In genomic region chr2:135733926-135734510, GRCm38 (mm10) we compare ENCODE assay signal across 12 mouse cellular contexts.
DNase-seq lines count a peak whose midpoint lies in the region; TF ChIP-seq lines count a peak whose summit lies in the region.
"Had no signal": no experiment of that assay in that cellular context is flagged by ENCODE, and none has a peak within 500 bp of the region (broad histone marks: within the 10 kb centered on the region; RNA-seq: fewer than 3 reads in every experiment).

No protein-coding gene starts in this region.

- peak; percentile 47 for DNase-seq in embryo, embryonic 10.5 days (ENCODE audit: low spot score)
- DNase-seq in embryo, embryonic 11 days: no peak
- DNase-seq in left cerebral cortex, adult 2 months (ENCODE audit: extremely low spot score in 1 of 2, low spot score in 2 of 2): no peak
- no peak for DNase-seq in left cerebral cortex, postnatal 25 days (ENCODE audit: low spot score in 2 of 2)
- no peak for DNase-seq in forebrain, embryonic 10.5 days (ENCODE audit: extremely low spot score, low spot score)
- DNase-seq in thymus, postnatal 36 days: no peak
- DNase-seq in right cerebral cortex, postnatal 25 days: no peak
- DNase-seq: B cell, adult 2 months had no signal

- H3K36me3 ChIP-seq in forebrain, embryonic 10.5 days (replicated peaks): no peaks in the 10 kb centered on the region
- H3K36me3 ChIP-seq in myocyte (ENCODE audit: control insufficient read depth, insufficient read depth): no peaks in the 10 kb centered on the region
- H3K36me3 ChIP-seq: heart, embryonic 13.5 days; limb, embryonic 12.5 days; stomach, embryonic 15.5 days had no signal

- H3K4me2 ChIP-seq in myocyte (ENCODE audit: low read depth): no peak overlapping the region
- H3K4me2 ChIP-seq: heart, embryonic 13.5 days; limb, embryonic 12.5 days; stomach, embryonic 15.5 days had no signal

- peaks cover 38% of the 10 kb centered on the region for H3K4me1 ChIP-seq in forebrain, embryonic 10.5 days
- H3K4me1 ChIP-seq: stomach, embryonic 15.5 days had no signal

- H3K4me3 ChIP-seq in left cerebral cortex, adult 2 months: no peak overlapping the region
- H3K4me3 ChIP-seq in forebrain, embryonic 10.5 days: no peak overlapping the region
- H3K4me3 ChIP-seq in myocyte: no peak overlapping the region
- H3K4me3 ChIP-seq: heart, embryonic 13.5 days; limb, embryonic 12.5 days; stomach, embryonic 15.5 days had no signal

- no peaks in the 10 kb centered on the region for H3K9me3 ChIP-seq in forebrain, embryonic 10.5 days
- H3K9me3 ChIP-seq: heart, embryonic 13.5 days; limb, embryonic 12.5 days; stomach, embryonic 15.5 days had no signal

- H3K27me3 ChIP-seq in forebrain, embryonic 10.5 days (ENCODE audit: poor library complexity, severe bottlenecking): no peaks in the 10 kb centered on the region
- H3K27me3 ChIP-seq in myocyte (ENCODE audit: control insufficient read depth, insufficient read depth, insufficient read length): no peaks in the 10 kb centered on the region
- H3K27me3 ChIP-seq: heart, embryonic 13.5 days; limb, embryonic 12.5 days; stomach, embryonic 15.5 days had no signal

- H3ac ChIP-seq in myocyte (ENCODE audit: control insufficient read depth, insufficient read length): no peak overlapping the region

- intact Hi-C loops in left cerebral cortex, adult 2 months (cut with DNase I): no loop called here
- intact Hi-C loops in left cerebral cortex, postnatal 25 days (cut with DNase I): no loop called here

- no peak overlapping the region for H3K27ac ChIP-seq in left cerebral cortex, adult 2 months
- H3K27ac ChIP-seq in forebrain, embryonic 10.5 days: 0 out of 2 replicates have a peak overlapping the region, but pooled peaks have one; percentile 40
- H3K27ac ChIP-seq: heart, embryonic 13.5 days; limb, embryonic 12.5 days; stomach, embryonic 15.5 days had no signal

- TF ChIP-seq POLR2A in myocyte (IDR thresholded peaks at IDR 0.05; ENCODE audit: insufficient read length, low read depth): no peak

- H3K79me2 ChIP-seq in myocyte (ENCODE audit: control insufficient read depth, insufficient read depth): peaks cover 4% of the 10 kb centered on the region

- TF ChIP-seq CTCF in left cerebral cortex, adult 2 months (IDR thresholded peaks at IDR 0.05): peak; percentile 42

- 34% methylated on average over 10 of the region's 10 CpGs for WGBS in forebrain, embryonic 10.5 days

TF ChIP-seq in myocyte, 11 proteins besides CTCF, POLR2A, EP300 and RAD21:
- TF ChIP-seq TCF12 (IDR thresholded peaks at IDR 0.05; ENCODE audit: insufficient read depth, poor library complexity, severe bottlenecking): no peak
- TF ChIP-seq MYOG (IDR thresholded peaks at IDR 0.05; ENCODE audit: control insufficient read depth in 1 of 3, insufficient read depth in 1 of 3, insufficient read length in 2 of 3, low read depth in 2 of 3): peak in 1 of 3 experiments; percentile 40
- no peak for TF ChIP-seq TCF3 (IDR thresholded peaks at IDR 0.05; ENCODE audit: insufficient read length, low read depth)
- peak in 2 of 3 experiments; percentile 9 to 14 for TF ChIP-seq MYOD1 (IDR thresholded peaks at IDR 0.05; ENCODE audit: control insufficient read depth in 1 of 3, insufficient read length in 2 of 3, low read depth in 2 of 3)
